Mouse (Mus musculus): ENCODE measurements around the gene Rnpep. TPM values are rescaled to one million over a fixed set of nuclear protein-coding genes. Genes with fewer than 3 reads are reported as not detected.

The Rnpep gene
- total and polyA plus RNA-seq, 3 experiments: 72.6 to 118 (median 73.8) TPM

GRCm38 (mm10) chr1:135213772-135214640 is 69.9 kb downstream of the Rnpep start:
- Histone ChIP-seq H3K79me2 (replicated peaks; ENCODE audit: control insufficient read depth, extremely low read depth, insufficient read depth, poor library complexity, severe bottlenecking) (no peaks in the 10 kb centered on the region), H3K27me3 (replicated peaks) (no peaks in the 10 kb centered on the region), H3K27ac (ENCODE audit: insufficient read depth, low read depth) (no peak overlapping the region), H3K9me3 (replicated peaks; ENCODE audit: low read length) (no peaks in the 10 kb centered on the region), H3K36me3 (replicated peaks in 1 of 2; ENCODE audit: control insufficient read depth in 1 of 2, insufficient read depth in 1 of 2, low read length in 1 of 2) (no peaks in the 10 kb centered on the region), H3K4me1 (ENCODE audit: control insufficient read depth in 1 of 2, insufficient read depth in 2 of 2) (peaks cover 15 to 64% of the 10 kb centered on the region in 2 experiments), H3K4me2 (ENCODE audit: insufficient read depth, low read depth, poor library complexity, severe bottlenecking) (no peak overlapping the region), H3K4me3 (replicated peaks in 1 of 3; ENCODE audit: low read depth in 2 of 3, low read length in 2 of 3, poor library complexity in 1 of 3) (no peak overlapping the region), H3K9ac (ENCODE audit: insufficient read depth, low read depth) (no peak overlapping the region)
- in situ Hi-C loops (cut with MboI; ENCODE audit: low pct_ligation_motif_present, low pct_unique_long_range_greater_than_20kb, low sequenced_read_pairs) (no loop called here), dilution Hi-C loops (cut with MboI; ENCODE audit: extremely low pct_ligation_motif_present, extremely low pct_unique_long_range_greater_than_20kb, low sequenced_read_pairs) (no loop called here)
- DNase-seq (ENCODE audit: extremely low read depth): peak; percentile 64
- TF ChIP-seq PAX5 (IDR thresholded peaks at IDR 0.05; ENCODE audit: low read length): no peak
- TF ChIP-seq RAD21 (IDR thresholded peaks at IDR 0.05; ENCODE audit: low read depth, low read length): no peak
- TF ChIP-seq KAT2A (IDR thresholded peaks at IDR 0.05; ENCODE audit: insufficient replicate concordance, low read length): no peak
- no peak for TF ChIP-seq E2F4 (IDR thresholded peaks at IDR 0.05; ENCODE audit: insufficient replicate concordance, low read depth, low read length)
- TF ChIP-seq MAFK (IDR thresholded peaks at IDR 0.05; ENCODE audit: insufficient replicate concordance, low read length): no peak
- TF ChIP-seq MYC (IDR thresholded peaks at IDR 0.05; ENCODE audit: low read depth, low read length): no peak
- no peak for TF ChIP-seq SMC3 (IDR thresholded peaks at IDR 0.05; ENCODE audit: low read depth, low read length)
- TF ChIP-seq IRF4 (IDR thresholded peaks at IDR 0.05; ENCODE audit: low read depth, low read length): peak; percentile 89
- TF ChIP-seq CHD1 (IDR thresholded peaks at IDR 0.05; ENCODE audit: low read depth, low read length): no peak
- TF ChIP-seq USF2 (conservative IDR thresholded peaks at IDR 0.05; ENCODE audit: low read depth, low read length): no peak
- peak; percentile 25; the same call in 1 of the 2 replicates for TF ChIP-seq JUN (IDR thresholded peaks at IDR 0.05; ENCODE audit: insufficient read depth, low read depth, low read length)
- no peak for TF ChIP-seq GABPA (IDR thresholded peaks at IDR 0.05; ENCODE audit: insufficient replicate concordance, low read depth, low read length)
- no peak for TF ChIP-seq ZC3H11A (IDR thresholded peaks at IDR 0.05; ENCODE audit: low read depth, low read length)
- TF ChIP-seq TBP (conservative IDR thresholded peaks at IDR 0.05; ENCODE audit: low read depth, low read length): no peak
- peak; percentile 48; the same call in 1 of the 2 replicates for TF ChIP-seq ETS1 (conservative IDR thresholded peaks at IDR 0.05; ENCODE audit: low read depth, low read length)
- no peak for TF ChIP-seq MXI1 (IDR thresholded peaks at IDR 0.05; ENCODE audit: low read depth, low read length)
- TF ChIP-seq CTCF (conservative IDR thresholded peaks at IDR 0.05 in 1 of 2, IDR thresholded peaks at IDR 0.05 in 1 of 2; ENCODE audit: low read depth in 2 of 2, low read length in 2 of 2): no peak
- no peak for TF ChIP-seq POLR2A (IDR thresholded peaks at IDR 0.05; ENCODE audit: low read depth, low read length)
- no peak for TF ChIP-seq NRF1 (IDR thresholded peaks at IDR 0.05; ENCODE audit: low read depth, low read length)
- TF ChIP-seq CHD2 (IDR thresholded peaks at IDR 0.05; ENCODE audit: low read length): no peak
- TF ChIP-seq ZKSCAN1 (IDR thresholded peaks at IDR 0.05; ENCODE audit: borderline replicate concordance, low read depth, low read length): no peak
- TF ChIP-seq ZNF384 (IDR thresholded peaks at IDR 0.05; ENCODE audit: low read depth, low read length): peak; percentile 90
- TF ChIP-seq ZMIZ1 (IDR thresholded peaks at IDR 0.05; ENCODE audit: low read depth, low read length): peak; percentile 40; the same call in 1 of the 2 replicates
- TF ChIP-seq POLR2AphosphoS2 (IDR thresholded peaks at IDR 0.05; ENCODE audit: low read depth, low read length): no peak
- no peak for TF ChIP-seq MAZ (IDR thresholded peaks at IDR 0.05; ENCODE audit: low read depth, low read length)
- no peak for TF ChIP-seq HCFC1 (IDR thresholded peaks at IDR 0.05; ENCODE audit: low read depth, low read length)
- TF ChIP-seq MEF2A (IDR thresholded peaks at IDR 0.05; ENCODE audit: borderline replicate concordance, low read depth, low read length): no peak
- TF ChIP-seq NELFE (IDR thresholded peaks at IDR 0.05; ENCODE audit: low read depth, low read length): no peak
- TF ChIP-seq ELF1 (IDR thresholded peaks at IDR 0.05; ENCODE audit: low read depth, low read length): no peak
- TF ChIP-seq RCOR1 (conservative IDR thresholded peaks at IDR 0.05; ENCODE audit: low read depth, low read length): no peak
- no peak for TF ChIP-seq USF1 (IDR thresholded peaks at IDR 0.05; ENCODE audit: low read depth, low read length)
- peak; percentile 65; the same call in 1 of the 2 replicates for TF ChIP-seq EP300 (IDR thresholded peaks at IDR 0.05; ENCODE audit: low read length)
- no peak for TF ChIP-seq MAX (IDR thresholded peaks at IDR 0.05; ENCODE audit: low read length)
- peak; percentile 48; the same call in 1 of the 2 replicates for TF ChIP-seq JUND (conservative IDR thresholded peaks at IDR 0.05; ENCODE audit: low read depth, low read length)
- 0 out of 2 replicates have a peak, but pooled peaks have one; percentile 10 for TF ChIP-seq TCF12 (IDR thresholded peaks at IDR 0.05; ENCODE audit: low read depth, low read length)
- peak; percentile 33; the same call in 1 of the 2 replicates for TF ChIP-seq BHLHE40 (IDR thresholded peaks at IDR 0.05; ENCODE audit: low read depth, low read length)
- TF ChIP-seq UBTF (IDR thresholded peaks at IDR 0.05; ENCODE audit: low read depth, low read length): no peak
- no peak for TF ChIP-seq SIN3A (IDR thresholded peaks at IDR 0.05; ENCODE audit: low read length)

Measured in CH12.LX (cell line).